Mouse (Mus musculus): Measurements from ENCODE around the gene Ptprf. TPM values are rescaled to one million over a fixed set of nuclear protein-coding genes. Genes with fewer than 3 reads are reported as not detected.

The Ptprf gene
- not detected in 3 replicates for total RNA-seq (2017)

DNA sequence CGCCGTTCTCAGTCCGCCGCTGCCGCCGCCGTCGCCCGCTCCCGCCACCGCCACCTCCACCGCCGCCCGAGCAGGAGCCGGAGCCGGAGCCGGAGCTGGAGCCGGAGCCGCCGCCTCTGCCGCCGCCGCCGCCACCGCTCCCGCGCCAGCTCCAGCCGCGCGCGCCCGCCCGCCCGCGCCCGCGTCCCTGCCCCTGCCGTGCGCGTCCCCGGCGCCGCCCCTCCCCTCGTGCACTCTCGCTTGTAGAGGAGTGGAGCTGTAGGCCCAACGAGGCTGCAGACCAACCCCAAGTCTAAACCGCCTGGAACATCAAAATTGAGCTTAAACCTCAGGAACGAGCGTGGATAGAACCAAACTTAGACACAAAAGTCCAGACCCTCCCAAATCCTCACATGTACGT, at the start of gene Ptprf:
Gene Ptprf (minus strand): TSS at position 175 of the 400 bp plus-strand sequence.
- ATAC-seq (replicated peaks; ENCODE audit: insufficient number of reproducible peaks, low FRiP score, low TSS enrichment, poor library complexity, severe bottlenecking): no peak

DNA sequence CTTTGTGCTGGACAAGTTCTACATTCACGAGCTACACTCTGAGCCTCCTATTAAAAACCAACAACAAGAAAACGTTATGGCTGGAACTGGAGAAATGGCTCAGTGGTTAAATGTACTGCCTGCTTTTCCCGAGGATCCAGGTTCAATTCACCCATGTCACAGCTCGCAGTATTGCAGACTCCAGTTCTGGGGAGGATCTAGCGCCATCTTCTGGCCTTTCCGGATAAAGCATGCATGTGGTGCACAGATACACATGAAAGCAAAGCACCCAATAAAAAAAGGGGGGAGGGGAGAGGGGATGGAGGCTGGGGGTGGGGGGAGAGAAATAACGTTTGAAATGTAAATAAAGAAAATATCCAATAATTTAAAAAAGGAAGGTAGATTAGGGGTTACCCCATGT, 45.5 kb upstream of the Ptprf start:
- 0 out of 2 replicates have a peak, but pooled peaks have one; percentile 47 for ATAC-seq (replicated peaks; ENCODE audit: insufficient number of reproducible peaks, low FRiP score, low TSS enrichment, poor library complexity, severe bottlenecking)

DNA sequence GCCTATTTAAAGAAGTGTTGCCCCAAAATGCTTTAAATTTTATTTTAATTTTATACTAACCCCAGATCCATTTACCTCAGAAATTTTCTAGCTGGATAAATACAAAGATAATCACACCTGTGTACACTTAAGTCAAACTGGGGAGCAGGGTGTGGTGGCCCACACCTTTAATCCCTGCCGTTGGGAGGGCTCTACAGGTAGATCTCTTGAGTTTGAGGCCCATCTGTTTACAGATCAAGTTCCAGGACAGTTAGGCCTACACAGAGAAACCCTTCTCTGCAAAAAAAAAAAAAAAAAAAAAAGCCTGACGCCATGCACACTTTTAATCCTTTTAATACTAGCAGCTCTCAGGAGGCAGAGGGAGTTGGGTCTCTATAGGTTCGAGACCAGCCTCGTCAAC, 44.8 kb upstream of the Ptprf start:
- no peak for ATAC-seq (replicated peaks; ENCODE audit: insufficient number of reproducible peaks, low FRiP score, low TSS enrichment, poor library complexity, severe bottlenecking)

DNA sequence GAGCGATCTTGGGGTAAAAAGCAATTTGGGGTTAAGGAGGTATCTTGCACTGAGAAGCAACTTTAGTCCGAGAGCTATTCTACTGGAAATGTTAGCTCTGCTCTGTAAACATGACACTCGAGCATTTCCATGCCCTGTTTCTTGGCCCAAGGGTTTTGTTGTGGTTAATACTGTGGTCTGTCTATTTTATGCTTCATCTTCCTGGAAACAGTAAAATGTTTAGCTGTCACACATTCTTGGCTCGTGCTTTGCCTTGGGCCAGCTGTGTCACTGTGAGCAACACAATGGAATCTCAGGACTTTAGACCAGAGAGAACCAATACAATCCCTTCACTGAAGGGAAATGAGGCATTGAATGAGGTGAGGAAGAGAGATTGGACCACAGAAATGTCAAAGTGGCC, 40.6 kb upstream of the Ptprf start:
- no peak for ATAC-seq (replicated peaks; ENCODE audit: insufficient number of reproducible peaks, low FRiP score, low TSS enrichment, poor library complexity, severe bottlenecking)

DNA sequence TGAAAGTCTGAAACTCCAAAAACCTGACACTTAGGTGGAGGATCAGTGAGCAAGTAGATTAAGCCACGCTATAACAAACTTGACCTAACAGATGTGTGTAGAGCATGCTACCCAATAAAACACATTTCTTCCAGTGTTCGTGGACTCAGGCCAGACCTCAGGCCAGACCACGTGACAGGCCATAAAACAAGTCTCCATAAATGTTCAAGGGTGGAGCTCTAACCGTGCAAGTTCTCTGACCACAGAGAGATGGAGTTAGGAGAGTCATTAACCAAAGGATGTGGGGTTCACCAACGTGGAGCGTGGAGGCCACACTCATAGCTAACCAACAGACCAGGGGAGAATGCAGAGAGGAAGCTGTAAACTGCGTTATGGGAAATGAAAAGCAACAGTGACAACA, 35.3 kb upstream of the Ptprf start:
- no peak for ATAC-seq (replicated peaks; ENCODE audit: insufficient number of reproducible peaks, low FRiP score, low TSS enrichment, poor library complexity, severe bottlenecking)

DNA sequence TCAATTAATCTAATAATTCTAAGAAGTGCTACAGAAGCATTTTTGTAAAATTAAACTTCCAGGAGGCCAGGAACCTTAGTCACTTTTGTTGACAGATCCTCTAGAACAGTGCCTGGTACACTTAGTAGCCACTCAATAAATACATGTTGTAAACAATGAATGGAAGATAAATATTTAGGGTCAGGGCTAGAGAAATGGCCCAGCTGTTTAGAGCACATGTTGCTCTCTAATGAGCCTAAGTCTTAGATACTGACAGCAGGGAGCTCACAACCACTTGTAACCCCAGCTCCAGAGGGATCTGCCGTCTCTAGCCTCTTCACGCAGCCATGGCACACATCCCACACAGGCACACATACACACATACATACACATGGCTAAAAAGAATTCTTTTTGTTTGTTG, 29.4 kb upstream of the Ptprf start:
- ATAC-seq (replicated peaks; ENCODE audit: insufficient number of reproducible peaks, low FRiP score, low TSS enrichment, poor library complexity, severe bottlenecking): no peak

DNA sequence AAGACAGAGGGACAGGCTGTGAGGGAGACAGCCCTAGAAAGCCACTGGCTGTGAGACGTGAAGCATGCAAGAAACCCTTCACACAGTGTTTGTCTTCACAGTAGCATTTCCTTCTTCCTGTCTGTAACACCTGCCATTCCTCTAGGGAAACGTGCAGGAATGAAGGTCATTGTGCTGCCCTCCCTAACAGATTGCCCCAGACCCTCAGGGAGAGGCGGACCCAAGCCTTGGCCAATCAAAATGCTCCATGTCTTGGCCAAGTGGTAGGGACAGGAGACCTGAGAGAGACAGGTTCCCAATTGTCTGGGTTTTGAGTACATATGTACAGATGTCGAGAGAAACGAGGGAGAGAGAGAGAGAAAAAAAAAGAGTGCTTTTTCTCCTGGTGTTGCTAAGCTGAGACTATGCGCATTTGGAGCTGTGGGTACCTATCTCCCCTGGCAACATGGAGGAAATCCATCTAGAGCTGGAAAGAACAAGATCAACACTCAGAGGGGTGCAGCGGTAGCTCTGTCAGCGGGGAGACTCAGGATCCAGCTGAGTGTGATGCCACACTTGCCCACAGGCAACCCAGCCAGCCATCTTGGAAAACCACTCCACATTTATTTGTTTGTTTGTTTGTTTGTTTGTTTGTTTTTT, 28.6 kb upstream of the Ptprf start:
- no peak for ATAC-seq (replicated peaks; ENCODE audit: insufficient number of reproducible peaks, low FRiP score, low TSS enrichment, poor library complexity, severe bottlenecking)

DNA sequence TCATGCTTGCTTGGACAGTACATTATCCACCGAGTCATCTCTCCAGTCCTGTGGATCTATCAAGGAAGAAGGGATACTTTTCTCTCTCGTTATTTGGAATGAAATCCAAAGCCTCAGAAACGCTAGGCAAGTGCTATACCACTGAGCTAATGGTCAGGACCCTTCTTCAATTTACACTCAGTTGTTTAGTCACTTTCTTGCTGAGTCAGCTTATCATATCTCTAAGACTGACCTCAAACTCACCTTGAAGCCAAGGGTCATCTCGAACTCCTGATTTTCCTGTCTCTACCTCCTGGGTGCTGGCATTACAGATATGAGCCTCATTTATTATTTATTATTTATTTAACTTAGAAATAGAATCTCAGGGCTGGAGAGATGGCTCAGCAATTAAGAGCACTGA, 25.5 kb upstream of the Ptprf start:
- no peak for ATAC-seq (replicated peaks; ENCODE audit: insufficient number of reproducible peaks, low FRiP score, low TSS enrichment, poor library complexity, severe bottlenecking)

DNA sequence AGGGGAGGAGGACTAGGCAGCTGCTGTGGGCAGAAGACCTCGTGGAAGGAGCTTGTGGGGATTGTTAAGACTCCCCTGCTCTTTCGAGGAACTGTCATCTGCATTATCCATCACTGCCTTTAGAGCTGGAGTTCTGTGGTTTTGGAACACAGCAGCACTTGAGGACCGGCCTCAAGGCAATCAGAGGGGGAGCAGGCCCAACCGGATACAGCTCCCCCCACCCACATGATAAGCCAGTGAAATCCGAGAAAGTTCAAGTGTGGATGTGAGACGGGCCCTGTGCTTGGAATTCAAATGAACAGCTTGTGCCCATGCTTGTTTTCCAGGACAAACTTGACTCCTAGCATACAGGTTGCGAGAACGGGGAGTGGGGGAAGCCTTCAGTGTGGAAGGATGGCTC, 24.1 kb upstream of the Ptprf start:
- ATAC-seq (replicated peaks; ENCODE audit: insufficient number of reproducible peaks, low FRiP score, low TSS enrichment, poor library complexity, severe bottlenecking): no peak

DNA sequence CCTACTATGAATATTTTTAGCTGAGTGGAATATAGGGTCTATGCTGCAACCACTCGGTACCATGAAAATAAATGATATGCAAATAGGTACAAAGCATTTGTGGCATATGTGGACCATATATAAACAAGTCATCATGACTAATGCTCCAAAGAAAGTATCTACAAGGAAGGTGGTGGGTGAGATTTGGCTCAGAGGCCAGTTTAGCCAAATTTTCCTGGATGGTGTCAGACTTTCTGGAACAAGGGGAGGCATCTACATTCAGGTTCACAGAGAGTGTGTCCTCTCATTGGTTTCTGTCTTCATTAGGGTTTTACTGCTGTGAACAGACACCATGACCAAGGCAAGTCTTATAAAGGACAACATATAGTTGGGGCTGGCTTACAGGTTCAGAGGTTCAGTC, 19.3 kb upstream of the Ptprf start:
- no peak for ATAC-seq (replicated peaks; ENCODE audit: insufficient number of reproducible peaks, low FRiP score, low TSS enrichment, poor library complexity, severe bottlenecking)

DNA sequence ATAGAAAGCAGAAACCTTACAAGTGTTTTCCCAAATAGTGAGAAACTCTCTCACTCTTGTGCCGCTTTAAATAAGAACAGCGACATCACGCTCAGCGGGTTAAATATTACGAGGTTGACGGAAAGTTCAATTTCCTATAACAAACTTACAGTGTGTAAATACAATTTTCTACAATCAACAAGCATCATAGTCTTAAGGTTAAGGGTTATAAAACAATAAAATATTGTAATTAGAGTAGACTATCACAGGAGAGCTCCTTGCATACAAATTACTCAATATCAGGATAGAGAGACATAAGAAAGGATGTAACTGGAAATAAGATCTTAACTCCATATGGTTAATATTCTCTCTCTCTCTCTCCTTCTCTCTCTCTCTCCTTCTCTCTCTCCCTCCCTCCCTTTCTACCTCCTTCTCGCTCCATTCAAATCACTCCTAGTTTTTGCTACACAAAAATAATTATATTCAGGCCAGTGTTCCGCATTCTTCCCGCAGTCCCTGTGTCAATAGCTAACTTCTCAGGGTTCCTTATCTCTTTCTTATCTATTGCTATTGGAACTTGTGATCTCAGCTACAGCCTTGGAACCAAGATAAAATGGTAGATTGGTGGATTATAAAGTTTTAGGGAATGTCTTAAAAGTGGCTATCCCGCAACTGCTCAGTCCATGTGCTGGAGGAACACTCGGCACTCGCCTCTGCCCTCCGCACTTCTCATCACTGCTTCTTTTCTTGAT, 16.5 kb upstream of the Ptprf start:
- no peak for ATAC-seq (replicated peaks; ENCODE audit: insufficient number of reproducible peaks, low FRiP score, low TSS enrichment, poor library complexity, severe bottlenecking)

DNA sequence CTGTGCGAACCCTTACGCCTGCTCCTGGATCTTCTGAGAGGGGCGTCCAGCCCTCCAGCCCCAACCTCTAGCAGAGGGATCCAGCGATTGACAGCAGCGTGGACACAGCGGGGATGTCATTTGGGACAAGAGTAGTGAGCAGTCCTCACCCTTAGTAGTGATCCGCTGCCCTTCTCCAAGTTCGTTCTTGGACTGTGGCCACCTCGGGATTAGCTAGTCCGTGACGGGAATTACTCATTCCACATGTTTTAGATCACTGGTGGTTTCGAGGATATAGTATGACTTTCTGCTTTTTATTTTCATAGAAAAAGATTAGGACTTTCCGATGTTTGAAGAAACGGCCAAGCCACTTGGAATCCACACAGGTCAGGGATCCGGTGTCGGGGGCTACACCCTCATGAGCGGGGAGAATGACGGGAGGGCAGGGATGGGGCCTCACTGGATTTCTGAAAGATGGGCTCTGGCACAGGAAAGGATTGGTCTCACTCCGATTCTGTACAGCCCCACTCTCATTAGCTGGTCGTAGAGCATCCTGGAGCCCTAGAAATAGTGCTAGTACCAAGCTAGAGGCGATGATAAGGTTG, 15.0 kb upstream of the Ptprf start:
- no peak for ATAC-seq (replicated peaks; ENCODE audit: insufficient number of reproducible peaks, low FRiP score, low TSS enrichment, poor library complexity, severe bottlenecking)

DNA sequence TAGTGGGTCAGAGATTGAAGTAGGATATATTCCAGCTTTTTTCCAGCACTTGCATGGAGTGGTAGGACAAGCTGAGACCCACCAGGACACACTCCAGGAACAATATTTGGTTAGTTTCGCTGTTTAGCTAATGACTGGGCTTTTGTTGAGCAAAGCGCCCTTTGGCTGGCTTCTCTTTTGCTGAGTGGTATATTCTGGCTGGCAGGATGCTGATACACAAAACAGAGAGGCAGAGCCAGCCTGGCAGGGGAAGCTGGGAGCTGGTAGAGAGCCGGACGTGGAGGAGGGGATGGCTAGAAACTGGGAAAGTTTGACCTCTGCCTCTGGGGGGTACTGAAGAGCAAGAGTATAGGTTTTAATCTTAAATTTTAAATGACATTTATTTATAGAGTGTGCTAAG, 13.8 kb upstream of the Ptprf start:
- no peak for ATAC-seq (replicated peaks; ENCODE audit: insufficient number of reproducible peaks, low FRiP score, low TSS enrichment, poor library complexity, severe bottlenecking)

DNA sequence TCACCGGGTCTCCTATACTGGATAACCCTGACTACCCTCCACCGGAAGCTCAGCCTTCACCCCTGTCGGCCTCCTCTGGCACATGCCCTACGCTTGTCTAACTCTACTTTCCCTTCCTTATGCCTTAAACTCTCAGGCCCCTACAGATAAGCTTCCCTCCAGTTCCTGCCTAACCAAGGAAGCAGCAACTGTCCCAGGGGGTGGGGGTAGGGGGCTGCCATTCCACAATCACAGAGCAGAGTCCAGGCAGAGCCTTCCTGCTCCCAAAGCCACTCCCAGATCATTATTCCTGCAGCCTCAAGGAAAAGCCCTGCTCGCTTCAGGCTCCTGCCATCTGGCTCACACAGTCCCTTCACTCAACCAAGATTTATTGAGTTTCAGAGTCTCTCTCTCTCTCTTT, 6.6 kb upstream of the Ptprf start:
- no peak for ATAC-seq (replicated peaks; ENCODE audit: insufficient number of reproducible peaks, low FRiP score, low TSS enrichment, poor library complexity, severe bottlenecking)

DNA sequence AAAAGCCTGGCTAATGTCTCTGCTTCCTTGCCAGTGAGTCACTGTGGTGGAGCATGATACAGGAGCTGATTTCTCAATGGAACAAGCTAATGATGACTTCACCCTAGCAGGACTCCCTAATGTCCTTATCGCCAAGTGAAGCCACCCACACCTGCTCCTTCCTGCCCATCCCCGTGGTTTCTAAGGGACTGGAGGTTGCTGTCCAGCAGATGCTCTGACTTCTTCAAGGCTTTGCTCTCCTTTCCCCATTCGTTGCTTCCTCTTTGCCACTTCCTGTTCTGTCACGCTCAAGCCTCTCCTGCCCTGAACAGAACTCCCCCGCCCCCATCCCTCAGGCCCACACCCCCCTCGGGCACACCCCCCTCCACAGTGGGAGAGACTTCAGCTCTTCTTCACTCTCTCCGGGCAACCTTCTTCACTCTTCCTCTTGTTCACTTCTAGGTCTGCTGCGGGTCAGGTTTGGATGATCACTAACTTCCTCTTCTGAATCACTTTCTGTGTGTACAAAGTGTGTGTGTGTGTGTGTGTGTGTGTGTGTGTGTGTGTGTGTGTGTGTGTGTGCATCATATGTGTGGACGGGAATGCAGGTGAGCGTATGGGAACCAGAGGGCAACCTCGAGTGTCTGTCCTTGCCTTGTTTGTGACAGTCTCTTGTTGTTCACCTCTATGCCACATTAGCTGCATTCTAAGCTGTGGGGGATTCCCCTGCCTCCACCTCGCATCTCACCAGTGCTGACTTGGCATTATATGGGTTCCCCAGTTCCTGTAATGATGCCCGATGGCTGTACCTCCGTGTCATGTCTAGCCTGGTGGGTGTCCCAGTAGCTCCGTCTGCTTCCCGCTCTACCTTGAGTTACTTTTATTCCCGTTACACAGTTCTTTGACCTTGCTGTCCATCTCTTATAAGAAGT, 4.7 kb upstream of the Ptprf start:
- ATAC-seq (replicated peaks; ENCODE audit: insufficient number of reproducible peaks, low FRiP score, low TSS enrichment, poor library complexity, severe bottlenecking): peak; percentile 51

DNA sequence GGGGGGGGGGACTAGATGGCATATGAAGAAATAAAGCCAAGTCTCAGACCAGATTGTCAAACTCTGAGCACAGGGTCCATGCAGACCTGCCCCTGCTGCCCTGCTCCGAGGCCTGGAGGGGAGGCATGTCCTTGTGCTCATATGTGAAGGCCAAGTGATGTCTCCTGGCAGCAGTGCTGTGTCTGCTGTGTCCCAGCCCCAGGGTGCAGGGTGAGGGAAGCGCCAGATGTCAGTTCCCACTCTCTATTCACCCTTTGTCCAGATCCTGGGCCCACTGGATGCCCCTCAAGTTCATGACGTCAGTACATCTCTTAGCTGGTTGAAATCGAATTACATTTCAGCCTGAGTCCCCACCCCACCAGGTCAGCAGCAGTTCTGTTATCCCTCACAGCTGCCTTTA, 3.6 kb upstream of the Ptprf start:
- ATAC-seq (replicated peaks; ENCODE audit: insufficient number of reproducible peaks, low FRiP score, low TSS enrichment, poor library complexity, severe bottlenecking): no peak

DNA sequence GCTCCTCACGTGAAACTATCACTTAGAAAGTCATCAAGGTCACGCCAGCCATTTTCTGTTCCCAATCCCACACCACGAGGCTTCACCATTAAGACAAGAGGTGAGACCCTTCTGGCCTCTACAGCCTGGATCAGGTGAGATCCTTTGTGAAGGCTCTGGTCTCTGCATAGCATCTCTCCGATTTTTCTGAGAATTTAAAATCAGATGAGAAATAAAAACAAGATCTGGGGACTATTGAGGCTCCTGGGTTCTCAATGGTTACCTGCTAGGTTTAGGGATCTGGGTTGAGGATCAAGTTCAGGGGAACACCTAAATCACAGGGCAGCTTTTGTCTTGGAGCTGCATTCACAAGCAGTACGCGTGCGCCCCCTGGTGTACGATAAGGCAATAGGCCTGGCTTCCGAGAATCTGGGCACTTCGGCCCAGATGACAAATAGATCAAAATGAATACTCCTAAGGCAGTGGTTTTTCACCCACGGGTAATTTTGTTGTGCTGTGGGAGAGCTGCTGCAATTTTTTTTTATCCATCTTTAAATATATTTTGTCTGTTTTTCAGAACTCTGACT, 1.6 kb upstream of the Ptprf start:
- ATAC-seq (replicated peaks; ENCODE audit: insufficient number of reproducible peaks, low FRiP score, low TSS enrichment, poor library complexity, severe bottlenecking): no peak

DNA sequence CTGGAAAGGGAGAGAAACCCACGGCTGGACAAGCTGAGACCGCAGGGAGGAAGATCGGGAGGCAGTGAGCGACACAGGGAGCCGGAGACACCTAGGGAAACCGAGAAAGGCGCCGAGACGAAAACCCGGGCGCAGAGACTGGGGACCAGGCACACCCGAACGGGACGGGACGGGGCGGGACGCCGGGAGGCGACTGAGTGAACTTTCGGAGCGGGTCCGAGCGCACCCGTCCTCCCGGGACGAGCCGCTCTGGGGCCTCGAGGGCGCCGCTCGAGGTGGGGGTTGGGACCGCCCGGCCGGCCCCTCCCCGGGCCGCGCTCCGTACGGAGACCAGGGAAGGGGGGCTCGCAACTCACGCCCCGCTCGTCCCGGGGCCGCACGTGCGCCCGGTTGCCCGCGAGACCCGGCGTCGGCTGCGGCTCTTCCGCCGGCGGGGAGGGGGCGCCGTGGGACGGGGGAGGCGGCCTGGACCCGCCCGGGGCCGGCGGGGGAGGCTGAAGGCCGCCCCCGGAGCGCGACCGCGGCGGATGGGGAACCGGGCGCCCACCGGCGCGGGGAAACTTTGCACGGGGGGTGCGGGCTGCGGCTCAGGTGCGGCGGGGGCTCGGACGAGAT, 682 bp downstream of the Ptprf start:
- ATAC-seq (replicated peaks; ENCODE audit: insufficient number of reproducible peaks, low FRiP score, low TSS enrichment, poor library complexity, severe bottlenecking): no peak

Measured in monocyte, adult 5-6 weeks (primary cell).